Mouse (Mus musculus) T-cell, adult 2 months (primary cell): ENCODE measurements around the gene Hnrnpu.

ENCODE experiments used
- DNase-seq: peaks from one replicate; pipeline ENCODE4 v3.0.0; 2022; ENCODE audit warnings: low spot score

The Hnrnpu gene

GRCm38 (mm10) chr1:178340213-178340612 is 2.6 kb upstream of the Hnrnpu start:
- DNase-seq: no peak

GRCm38 (mm10) chr1:178338318-178338641 is 683 bp upstream of the Hnrnpu start:
- DNase-seq: peak; percentile 9

- peak; percentile 76 for DNase-seq
These were observed 668 bp downstream of the Hnrnpu start for GRCm38 (mm10) chr1:178336777-178337481.

DNA sequence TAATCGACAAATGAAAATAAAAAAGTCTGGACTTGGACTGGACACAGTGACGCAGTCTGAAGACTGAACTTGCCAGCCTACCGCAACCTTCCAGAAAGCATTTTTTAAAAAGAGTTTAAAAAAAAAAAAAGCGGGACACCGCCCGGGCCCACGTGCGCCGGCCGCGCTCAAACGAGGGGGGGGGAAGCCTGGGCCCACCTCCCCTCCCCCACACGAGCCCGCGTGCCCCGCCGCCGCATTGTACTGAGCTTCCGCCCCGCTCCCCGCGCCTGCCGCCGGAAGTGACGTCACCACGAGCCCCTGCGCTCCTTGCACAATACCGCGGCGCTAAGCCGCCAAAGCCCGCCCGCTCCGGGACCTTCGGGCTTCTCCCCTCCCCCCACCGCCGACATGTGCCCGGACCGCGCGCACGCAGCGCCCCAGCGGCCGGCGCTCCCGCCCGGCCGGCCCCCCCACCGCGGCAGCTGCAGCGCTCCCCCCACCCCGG is 1.3 kb downstream of the Hnrnpu start:
- DNase-seq: peak; percentile 89

GRCm38 (mm10) chr1:178335860-178336261 is 1.7 kb downstream of the Hnrnpu start:
- DNase-seq: peak; percentile 63

DNA sequence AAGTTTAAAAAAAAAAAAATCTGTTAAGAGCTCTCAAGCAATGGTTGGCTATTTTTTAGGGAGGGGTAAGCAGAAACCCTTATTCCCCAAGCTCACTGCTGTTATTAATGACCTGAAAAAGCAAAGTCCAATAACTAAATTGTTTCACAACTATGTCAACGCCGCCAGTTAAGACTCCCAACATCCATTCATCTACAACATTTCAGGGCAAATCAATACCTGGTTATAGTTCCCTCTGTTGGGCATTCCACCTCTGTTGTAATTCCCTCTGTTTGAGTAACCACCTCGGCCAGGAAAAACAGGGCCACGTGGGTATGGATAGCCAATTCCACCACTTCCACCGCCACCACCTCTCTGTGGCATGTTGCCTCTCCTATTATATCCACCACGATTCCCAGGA is 7.7 kb downstream of the Hnrnpu start:
- no peak for DNase-seq

DNA sequence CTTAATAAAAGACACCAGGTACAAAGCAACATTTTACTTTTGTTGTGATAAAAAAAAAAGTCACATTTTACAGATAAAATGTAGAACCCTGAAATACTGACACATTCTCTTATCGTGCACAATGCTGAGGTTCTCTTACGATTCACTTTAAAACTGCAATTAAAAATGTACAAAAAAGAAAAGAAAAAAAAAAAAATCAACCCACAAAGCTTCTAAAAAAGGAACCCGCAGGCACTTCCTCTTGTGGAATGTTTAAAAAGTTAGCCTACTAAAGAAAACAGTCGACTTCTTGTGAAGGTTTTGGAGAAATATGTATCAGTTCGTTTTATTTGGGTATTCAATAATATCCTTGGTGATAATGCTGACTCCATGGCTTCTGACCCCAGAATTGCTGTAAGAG is 8.6 kb downstream of the Hnrnpu start:
- DNase-seq: no peak

DNA sequence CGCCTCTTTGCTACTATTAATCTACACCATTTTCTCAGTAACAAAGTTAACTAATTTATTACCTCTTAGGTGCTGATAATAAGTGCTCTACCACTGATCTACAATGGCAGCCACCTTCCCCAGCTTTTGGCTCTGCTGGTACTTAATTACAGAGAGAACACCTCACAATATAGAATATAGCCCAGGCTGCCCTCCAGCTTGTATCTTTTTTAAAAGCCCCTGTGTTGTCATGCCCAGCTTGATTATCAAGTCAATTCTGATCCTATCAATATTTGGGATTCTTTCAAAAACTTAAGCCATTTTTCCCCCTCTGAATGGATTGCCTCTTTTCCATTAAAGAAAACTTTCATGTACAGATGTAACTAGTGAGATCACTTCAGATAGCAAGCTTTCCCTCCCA is 10.6 kb downstream of the Hnrnpu start:
- no peak for DNase-seq

DNA sequence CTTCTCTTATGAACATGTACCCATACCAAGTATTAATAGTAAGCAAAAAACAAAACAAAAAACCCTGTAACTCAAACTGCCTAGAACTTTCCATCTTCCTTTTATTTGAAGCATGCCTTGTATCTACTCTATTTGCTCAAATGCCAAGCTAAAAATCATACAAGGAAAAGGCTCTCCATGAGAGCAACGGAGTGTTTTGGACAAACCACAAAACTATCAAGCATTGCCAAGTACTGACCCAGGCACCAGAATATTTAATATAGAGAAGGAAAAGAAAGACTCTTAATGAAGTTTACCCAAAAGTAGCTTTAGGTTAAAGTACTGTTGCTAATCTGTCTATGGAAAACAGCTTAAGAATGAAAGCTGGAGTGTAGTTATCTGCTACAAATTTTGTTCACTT is 11.2 kb downstream of the Hnrnpu start:
- DNase-seq: no peak

- no peak for DNase-seq
These were observed 13.0 kb downstream of the Hnrnpu start for GRCm38 (mm10) chr1:178324568-178324967.

GRCm38 (mm10) chr1:178323235-178323634 is 14.4 kb downstream of the Hnrnpu start:
- no peak for DNase-seq

DNA sequence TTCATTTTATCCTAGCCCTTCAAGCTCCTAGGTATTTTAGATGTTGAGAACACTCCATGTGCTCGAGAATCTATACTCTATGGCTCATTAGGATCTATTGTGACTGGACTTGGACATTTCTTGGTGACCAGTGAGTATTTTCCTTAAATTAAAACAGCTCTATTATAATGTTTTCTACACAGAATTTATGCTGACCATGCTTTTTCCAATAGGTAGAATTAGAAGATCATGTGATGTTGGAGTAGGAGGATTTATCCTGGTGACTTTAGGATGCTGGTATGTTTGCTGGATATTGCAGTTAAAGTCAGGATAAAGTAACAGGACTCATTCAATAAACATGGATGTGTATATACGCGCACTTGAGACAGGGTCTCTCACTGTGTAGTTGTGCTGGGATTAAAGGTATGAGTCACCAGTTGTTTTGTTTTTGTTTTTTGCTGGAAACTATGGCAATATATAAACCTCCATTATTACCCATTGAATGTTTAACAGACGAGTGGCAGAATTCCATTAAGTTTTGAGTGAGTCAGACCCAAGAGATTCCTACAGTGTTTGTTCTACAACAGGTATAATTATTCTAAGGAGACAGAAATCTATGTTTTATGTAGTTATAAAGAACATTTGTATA is 15.8 kb downstream of the Hnrnpu start:
- DNase-seq: no peak

DNA sequence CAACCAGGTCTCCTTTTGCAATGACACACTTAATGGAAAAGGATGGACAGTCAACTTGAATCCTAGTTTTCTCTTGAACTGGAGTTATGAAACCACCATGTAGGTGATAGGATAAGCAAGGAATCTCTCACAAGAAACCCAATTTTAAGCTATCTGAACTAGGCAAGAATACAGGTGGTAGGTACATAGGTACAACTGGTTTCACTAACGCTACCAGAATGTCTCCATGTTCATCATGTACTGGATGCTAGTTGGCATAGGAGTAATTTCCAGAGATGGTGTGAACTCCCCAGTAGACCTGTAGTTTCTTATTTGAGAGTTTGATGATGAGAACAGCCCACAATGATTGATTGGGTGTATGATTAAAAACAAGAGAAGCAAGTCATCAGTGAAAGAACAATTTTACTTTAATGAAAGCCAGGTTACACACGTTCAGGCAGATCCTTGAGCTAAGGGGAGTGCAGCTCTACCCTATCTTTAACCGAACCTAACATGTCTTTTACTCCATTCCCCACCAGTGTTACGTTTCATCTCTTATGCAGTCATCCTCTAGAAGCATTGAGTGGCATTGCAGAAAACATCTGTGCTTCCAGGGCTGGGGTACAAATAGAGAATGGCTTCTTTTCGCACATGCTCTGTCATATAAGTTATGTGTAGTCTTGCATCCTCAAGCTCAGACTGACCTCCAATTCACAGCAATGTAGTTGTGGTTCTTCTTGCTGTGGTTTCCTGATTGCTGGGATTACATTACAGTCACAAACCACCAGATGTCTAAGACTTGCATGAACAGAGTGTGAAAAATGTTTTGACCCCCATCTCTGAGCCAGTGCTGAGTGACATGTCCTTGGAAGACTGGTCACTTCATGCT is 16.6 kb downstream of the Hnrnpu start:
- peak; percentile 21 for DNase-seq

DNA sequence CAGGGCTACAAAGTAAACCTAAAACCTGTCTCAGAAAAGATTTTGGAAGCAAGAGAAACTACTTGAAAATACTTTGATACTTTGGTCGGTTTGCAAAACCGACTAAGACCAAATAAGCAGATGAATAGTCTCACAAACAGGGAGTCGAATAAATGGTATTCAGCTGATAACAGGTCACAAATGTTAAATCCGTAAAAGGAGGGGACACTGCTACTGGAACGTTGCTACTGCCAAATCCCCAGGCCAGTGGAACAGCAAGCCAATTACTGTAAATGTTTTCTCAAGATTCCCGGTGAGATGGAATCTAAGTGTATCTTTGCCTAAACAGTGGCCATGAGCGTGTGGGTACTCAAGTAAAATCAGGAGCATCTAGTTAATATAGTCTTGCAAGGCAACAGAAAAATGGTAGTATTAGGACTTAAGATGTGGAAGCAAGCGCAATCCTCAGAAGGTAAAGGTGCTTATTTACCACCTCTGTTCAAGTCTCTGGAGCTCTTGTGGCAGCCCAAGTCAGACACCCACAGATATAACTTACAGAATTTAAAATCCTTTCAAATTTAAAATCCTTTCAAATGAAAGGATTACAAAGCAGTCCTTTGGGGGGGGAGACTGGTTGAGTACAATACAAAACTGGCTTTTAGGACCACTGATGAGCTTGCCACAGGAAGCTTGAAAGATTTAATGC is 17.4 kb downstream of the Hnrnpu start:
- no peak for DNase-seq

- no peak for DNase-seq
These were observed 18.1 kb downstream of the Hnrnpu start for GRCm38 (mm10) chr1:178319295-178320037.

- peak; percentile 95 for DNase-seq
These were observed 19.0 kb downstream of the Hnrnpu start, which contains the start of gene Cox20 for GRCm38 (mm10) chr1:178318389-178319184. Gene Cox20, plus strand, starts transcription at chr1:178319130.

DNA sequence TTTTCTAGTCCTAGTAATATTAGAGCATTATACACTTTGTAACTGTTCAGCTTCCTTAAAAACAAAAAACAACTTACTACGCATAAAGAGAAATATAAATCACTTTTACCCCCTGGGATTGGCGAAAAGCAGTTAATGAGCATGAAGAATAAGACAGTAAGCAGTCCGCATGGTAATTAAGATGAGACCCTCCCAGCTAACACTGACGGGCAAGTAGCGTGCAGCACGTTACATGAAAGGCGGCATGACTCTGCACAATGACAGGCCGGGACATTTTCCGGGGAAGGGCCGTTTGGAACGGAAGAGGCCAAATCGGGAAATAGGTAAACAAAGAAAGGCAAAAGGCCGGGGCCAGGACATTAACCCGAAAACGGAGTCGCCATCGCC is 19.6 kb downstream of the Hnrnpu start:
- no peak for DNase-seq

- DNase-seq: no peak
These were observed 20.2 kb downstream of the Hnrnpu start for GRCm38 (mm10) chr1:178317275-178318001.

DNA sequence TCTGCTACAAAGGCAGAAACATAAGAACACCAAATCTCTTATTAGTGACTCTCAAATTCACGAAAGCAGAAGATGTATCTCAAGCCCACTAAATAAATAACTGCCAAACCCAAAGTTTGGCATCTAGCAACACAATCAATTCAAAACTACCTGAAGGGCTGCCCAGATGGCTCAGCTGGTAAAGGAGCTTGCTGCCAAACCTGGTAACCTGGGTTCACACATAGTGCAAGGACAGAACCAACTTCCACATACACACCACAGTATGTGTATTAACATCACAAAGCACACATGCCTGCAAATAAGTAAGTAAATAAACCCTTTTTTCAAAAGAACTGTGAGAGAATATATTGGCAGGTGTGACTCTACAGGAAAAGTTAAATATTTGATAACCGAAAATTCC is 23.4 kb downstream of the Hnrnpu start:
- DNase-seq: no peak

GRCm38 (mm10) chr1:178313039-178313597 is 24.5 kb downstream of the Hnrnpu start:
- no peak for DNase-seq
